Mouse (Mus musculus): ENCODE results near the gene Mpv17. TPM values are rescaled to one million over a fixed set of nuclear protein-coding genes. Genes with fewer than 3 reads are reported as not detected.
A peak's percentile ranks its signal among the peaks of the same experiment; 100 is the strongest.

Gene Mpv17
- polyA plus RNA-seq, 1 experiment from 2014 or later: 111 TPM

- Histone ChIP-seq H3K4me1 (ENCODE audit: control insufficient read depth in 2 of 2, insufficient read depth in 2 of 2, low read length in 2 of 2) (peaks cover 0 to 8% of the 10 kb centered on the region in 2 experiments; a peak in 2 of 4 replicates), H3K27ac (replicated peaks in 1 of 2; ENCODE audit: control insufficient read depth in 1 of 2, insufficient read depth in 1 of 2, low read depth in 2 of 2, low read length in 2 of 2) (peak within 1 kb of the TSS; percentile 93 to 98), H3K27me3 (ENCODE audit: control insufficient read depth, insufficient read depth, low read length) (no peaks in the 10 kb centered on the region), H3K4me3 (ENCODE audit: control insufficient read depth in 1 of 2, insufficient read depth in 1 of 2, low read depth in 1 of 2, low read length in 2 of 2) (peak within 1 kb of the TSS; percentile 74 to 82), H3K36me3 (ENCODE audit: control insufficient read depth, insufficient read depth, low read length) (no peaks in the 10 kb centered on the region), H3K9ac (ENCODE audit: low read length) (peak within 1 kb of the TSS; percentile 79), H3K4me2 (ENCODE audit: low read length) (peak within 1 kb of the TSS; percentile 97), H3K9me3 (ENCODE audit: control insufficient read depth, low read length) (no peaks in the 10 kb centered on the region)
- WGBS: under 1% methylated on average over 59 of the region's 59 CpGs
- ATAC-seq (ENCODE audit: insufficient number of reproducible peaks, insufficient read depth, low FRiP score, low read depth): peak; percentile 98
These were observed 25.9 kb upstream of the Mpv17 start, which contains the start of the genes Gm29609 and Gtf3c2 for GRCm38 (mm10) chr5:31179766-31180630. Gm29609 (minus strand) TSS chr5:31179911. Gtf3c2 (minus strand) TSS chr5:31180144.

- ATAC-seq (ENCODE audit: insufficient number of reproducible peaks, insufficient read depth, low FRiP score, low read depth): peak; percentile 34; the same call in 1 of the 2 replicates
- H3K4me1 ChIP-seq (ENCODE audit: control insufficient read depth in 2 of 2, insufficient read depth in 2 of 2, low read length in 2 of 2): peaks cover 0 to 8% of the 10 kb centered on the region in 2 experiments; a peak in 2 of 4 replicates
- H3K4me3 ChIP-seq (ENCODE audit: control insufficient read depth in 1 of 2, insufficient read depth in 1 of 2, low read depth in 1 of 2, low read length in 2 of 2): peak overlapping the region; percentile 74 to 82
- H3K27ac ChIP-seq (replicated peaks in 1 of 2; ENCODE audit: control insufficient read depth in 1 of 2, insufficient read depth in 1 of 2, low read depth in 2 of 2, low read length in 2 of 2): peak overlapping the region; percentile 93 to 98
- no peaks in the 10 kb centered on the region for H3K9me3 ChIP-seq (ENCODE audit: control insufficient read depth, low read length)
- H3K36me3 ChIP-seq (ENCODE audit: control insufficient read depth, insufficient read depth, low read length): peaks cover 2% of the 10 kb centered on the region
- H3K4me2 ChIP-seq (ENCODE audit: low read length): peak overlapping the region; percentile 97
- under 1% methylated on average over 25 of the region's 25 CpGs for WGBS
- H3K9ac ChIP-seq (ENCODE audit: low read length): peak overlapping the region; percentile 79
- H3K27me3 ChIP-seq (ENCODE audit: control insufficient read depth, insufficient read depth, low read length): no peaks in the 10 kb centered on the region
These were observed 25.3 kb upstream of the Mpv17 start for GRCm38 (mm10) chr5:31179301-31179765.

- no peak overlapping the region for H3K4me2 ChIP-seq (ENCODE audit: low read length)
- H3K4me3 ChIP-seq (ENCODE audit: control insufficient read depth in 1 of 2, insufficient read depth in 1 of 2, low read depth in 1 of 2, low read length in 2 of 2): no peak overlapping the region
- peaks cover 99% of the 10 kb centered on the region for H3K36me3 ChIP-seq (ENCODE audit: control insufficient read depth, insufficient read depth, low read length)
- 62% methylated on average over 4 of the region's 4 CpGs for WGBS
- no peak overlapping the region for H3K9ac ChIP-seq (ENCODE audit: low read length)
- no peaks in the 10 kb centered on the region for H3K4me1 ChIP-seq (ENCODE audit: control insufficient read depth in 2 of 2, insufficient read depth in 2 of 2, low read length in 2 of 2)
- no peaks in the 10 kb centered on the region for H3K9me3 ChIP-seq (ENCODE audit: control insufficient read depth, low read length)
- no peaks in the 10 kb centered on the region for H3K27me3 ChIP-seq (ENCODE audit: control insufficient read depth, insufficient read depth, low read length)
- no peak for ATAC-seq (ENCODE audit: insufficient number of reproducible peaks, insufficient read depth, low FRiP score, low read depth)
- H3K27ac ChIP-seq (replicated peaks in 1 of 2; ENCODE audit: control insufficient read depth in 1 of 2, insufficient read depth in 1 of 2, low read depth in 2 of 2, low read length in 2 of 2): no peak overlapping the region
These were observed 14.6 kb upstream of the Mpv17 start for GRCm38 (mm10) chr5:31168630-31169029.

- 83% methylated on average over 1 of the region's 1 CpGs for WGBS
- Histone ChIP-seq H3K27me3 (ENCODE audit: control insufficient read depth, insufficient read depth, low read length) (no peaks in the 10 kb centered on the region), H3K4me1 (ENCODE audit: control insufficient read depth in 2 of 2, insufficient read depth in 2 of 2, low read length in 2 of 2) (no peaks in the 10 kb centered on the region), H3K9me3 (ENCODE audit: control insufficient read depth, low read length) (no peaks in the 10 kb centered on the region), H3K36me3 (ENCODE audit: control insufficient read depth, insufficient read depth, low read length) (peaks cover 98% of the 10 kb centered on the region), H3K9ac (ENCODE audit: low read length) (no peak overlapping the region), H3K27ac (replicated peaks in 1 of 2; ENCODE audit: control insufficient read depth in 1 of 2, insufficient read depth in 1 of 2, low read depth in 2 of 2, low read length in 2 of 2) (no peak overlapping the region), H3K4me2 (ENCODE audit: low read length) (no peak overlapping the region), H3K4me3 (ENCODE audit: control insufficient read depth in 1 of 2, insufficient read depth in 1 of 2, low read depth in 1 of 2, low read length in 2 of 2) (no peak overlapping the region)
- ATAC-seq (ENCODE audit: insufficient number of reproducible peaks, insufficient read depth, low FRiP score, low read depth): no peak
These were observed 10.8 kb upstream of the Mpv17 start for GRCm38 (mm10) chr5:31164878-31165277.

GRCm38 (mm10) chr5:31162462-31162861, 8.4 kb upstream of the Mpv17 start:
- Histone ChIP-seq H3K27ac (replicated peaks in 1 of 2; ENCODE audit: control insufficient read depth in 1 of 2, insufficient read depth in 1 of 2, low read depth in 2 of 2, low read length in 2 of 2) (no peak overlapping the region), H3K27me3 (ENCODE audit: control insufficient read depth, insufficient read depth, low read length) (no peaks in the 10 kb centered on the region), H3K4me2 (ENCODE audit: low read length) (no peak overlapping the region), H3K4me3 (ENCODE audit: control insufficient read depth in 1 of 2, insufficient read depth in 1 of 2, low read depth in 1 of 2, low read length in 2 of 2) (no peak overlapping the region), H3K4me1 (ENCODE audit: control insufficient read depth in 2 of 2, insufficient read depth in 2 of 2, low read length in 2 of 2) (no peaks in the 10 kb centered on the region), H3K36me3 (ENCODE audit: control insufficient read depth, insufficient read depth, low read length) (peaks cover 98% of the 10 kb centered on the region), H3K9ac (ENCODE audit: low read length) (no peak overlapping the region), H3K9me3 (ENCODE audit: control insufficient read depth, low read length) (no peaks in the 10 kb centered on the region)
- ATAC-seq (ENCODE audit: insufficient number of reproducible peaks, insufficient read depth, low FRiP score, low read depth): no peak

- H3K4me1 ChIP-seq (ENCODE audit: control insufficient read depth in 2 of 2, insufficient read depth in 2 of 2, low read length in 2 of 2): peaks cover 5 to 12% of the 10 kb centered on the region in 2 experiments; a peak in 3 of 4 replicates
- peak overlapping the region; percentile 59 to 62 for H3K4me3 ChIP-seq (ENCODE audit: control insufficient read depth in 1 of 2, insufficient read depth in 1 of 2, low read depth in 1 of 2, low read length in 2 of 2)
- H3K9me3 ChIP-seq (ENCODE audit: control insufficient read depth, low read length): no peaks in the 10 kb centered on the region
- H3K36me3 ChIP-seq (ENCODE audit: control insufficient read depth, insufficient read depth, low read length): peaks cover 45% of the 10 kb centered on the region
- H3K27ac ChIP-seq (replicated peaks in 1 of 2; ENCODE audit: control insufficient read depth in 1 of 2, insufficient read depth in 1 of 2, low read depth in 2 of 2, low read length in 2 of 2): peak overlapping the region; percentile 6 to 69; a peak in 3 of 4 replicates
- H3K27me3 ChIP-seq (ENCODE audit: control insufficient read depth, insufficient read depth, low read length): no peaks in the 10 kb centered on the region
- ATAC-seq (ENCODE audit: insufficient number of reproducible peaks, insufficient read depth, low FRiP score, low read depth): no peak
- H3K4me2 ChIP-seq (ENCODE audit: low read length): peak overlapping the region; percentile 94
- WGBS: 22% methylated on average over 6 of the region's 6 CpGs
- H3K9ac ChIP-seq (ENCODE audit: low read length): peak overlapping the region; percentile 81
These were observed 417 bp downstream of the Mpv17 start for GRCm38 (mm10) chr5:31153516-31154151.

- H3K36me3 ChIP-seq (ENCODE audit: control insufficient read depth, insufficient read depth, low read length): peaks cover 37% of the 10 kb centered on the region
- no peak overlapping the region for H3K4me3 ChIP-seq (ENCODE audit: control insufficient read depth in 1 of 2, insufficient read depth in 1 of 2, low read depth in 1 of 2, low read length in 2 of 2)
- no peaks in the 10 kb centered on the region for H3K27me3 ChIP-seq (ENCODE audit: control insufficient read depth, insufficient read depth, low read length)
- 55% methylated on average over 3 of the region's 3 CpGs for WGBS
- peaks cover 5 to 12% of the 10 kb centered on the region in 2 experiments; a peak in 3 of 4 replicates for H3K4me1 ChIP-seq (ENCODE audit: control insufficient read depth in 2 of 2, insufficient read depth in 2 of 2, low read length in 2 of 2)
- no peaks in the 10 kb centered on the region for H3K9me3 ChIP-seq (ENCODE audit: control insufficient read depth, low read length)
- H3K4me2 ChIP-seq (ENCODE audit: low read length): no peak overlapping the region
- ATAC-seq (ENCODE audit: insufficient number of reproducible peaks, insufficient read depth, low FRiP score, low read depth): no peak
- H3K27ac ChIP-seq (replicated peaks in 1 of 2; ENCODE audit: control insufficient read depth in 1 of 2, insufficient read depth in 1 of 2, low read depth in 2 of 2, low read length in 2 of 2): no peak overlapping the region
- peak overlapping the region; percentile 16; the same call in 1 of the 2 replicates for H3K9ac ChIP-seq (ENCODE audit: low read length)
These were observed 2.3 kb downstream of the Mpv17 start for GRCm38 (mm10) chr5:31151746-31152145.
